Mouse (Mus musculus) bone marrow, adult 2 months (tissue): ENCODE measurements at regions not wholly inside any gene's neighbourhood (a gene's known extent, or its start where the extent isn't known, plus 50 kb on each side); places are given as distances from the start of the nearest gene placed in this dataset.

Experiments
- H3K27ac ChIP-seq: fragments of 200-500 bp; 2 replicates; pipeline ENCODE4 v1.5.1; 2012; ENCODE audit warnings: low read depth, mild to moderate bottlenecking, control low read depth, inconsistent platforms, low read length; ENCODE audit not compliant: control insufficient read depth, poor library complexity, insufficient read depth
- H3K4me1 ChIP-seq: fragments of 200-500 bp; 2 replicates; pipeline ENCODE4 v1.6.1; 2011; ENCODE audit warnings: low read length; ENCODE audit not compliant: control insufficient read depth, insufficient read depth
- H3K4me3 ChIP-seq: fragments of 200-500 bp; replicated peaks from 2 replicates; pipeline ENCODE3; 2011; ENCODE audit warnings: mild to moderate bottlenecking, low read depth, low read length, control low read depth; ENCODE audit not compliant: control insufficient read depth
- CTCF ChIP-seq: fragments of 200-500 bp; IDR thresholded peaks from 2 replicates; pipeline ENCODE4 v1.5.1; 2011; ENCODE audit warnings: low read length, control low read depth; ENCODE audit not compliant: control insufficient read depth, insufficient read depth
- POLR2A ChIP-seq: fragments of 200-500 bp; IDR thresholded peaks from 2 replicates; pipeline ENCODE4 v1.6.1; 2011; ENCODE audit warnings: low read depth, mild to moderate bottlenecking, control low read depth, low read length, borderline replicate concordance; ENCODE audit not compliant: control insufficient read depth
- WGBS: fragments of 180-500 bp; shearing (Covaris S2); methylation state at CpG from one replicate; pipeline ENCODE4 v1.1.7; 2018; 5-methylcytosine and 5-hydroxymethylcytosine counted together

GRCm38 (mm10) chr4:40070959-40071634 lies 71.8 kb upstream of the Aco1 start:
- no peak for TF ChIP-seq CTCF
- no peak for TF ChIP-seq POLR2A
- Histone ChIP-seq H3K27ac (no peak overlapping the region), H3K4me3 (no peak overlapping the region), H3K4me1 (no peaks in the 10 kb centered on the region)
- 57% methylated on average over 4 of the region's 4 CpGs for WGBS

DNA sequence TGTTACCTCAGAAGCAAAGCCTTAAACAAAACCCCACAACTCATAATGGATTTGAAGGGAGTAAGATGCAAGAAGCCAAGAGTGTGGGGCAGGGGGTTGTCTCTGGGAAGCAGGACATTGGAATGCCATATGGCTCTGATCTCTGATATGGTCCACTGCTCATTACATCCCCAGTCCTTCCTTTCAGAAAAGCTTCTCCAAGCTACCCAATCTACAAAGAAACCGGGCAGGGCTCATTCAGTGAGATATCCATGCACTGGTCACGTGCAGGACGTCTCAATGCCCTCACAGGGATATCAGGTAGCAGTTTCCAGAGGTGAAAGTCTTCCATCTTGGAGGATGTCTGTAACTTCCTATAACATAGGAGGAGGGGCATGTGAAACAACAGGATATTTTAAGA lies 61.8 kb upstream of the Aco1 start:
- H3K4me1 ChIP-seq = no peaks in the 10 kb centered on the region
- 74% methylated on average over 3 of the region's 3 CpGs for WGBS
- no peak for TF ChIP-seq POLR2A
- H3K4me3 ChIP-seq = no peak overlapping the region
- no peak overlapping the region for H3K27ac ChIP-seq

GRCm38 (mm10) chr4:40090295-40090694 lies 52.6 kb upstream of the Aco1 start:
- TF ChIP-seq POLR2A (no peak), CTCF (no peak)
- H3K27ac ChIP-seq = no peak overlapping the region

More at GRCm38 (mm10) chr4:40090295-40090694, 52.6 kb upstream of the Aco1 start:
- WGBS = 78% methylated on average over 5 of the region's 5 CpGs
- no peaks in the 10 kb centered on the region for H3K4me1 ChIP-seq
- H3K4me3 ChIP-seq = no peak overlapping the region
